Mouse (Mus musculus) heart, embryonic 14.5 days (tissue): ENCODE results near the gene Dync1h1. TPM values are rescaled to one million over a fixed set of nuclear protein-coding genes. Genes with fewer than 3 reads are reported as not detected.

Experiments
- ATAC-seq: fragments of 200-750 bp; cut with Nextera tagmentation; 2 replicates; pipeline ENCODE4 v1.8.0; 2017; ENCODE audit warnings: low read depth, moderate TSS enrichment; ENCODE audit not compliant: insufficient number of reproducible peaks, insufficient read depth, low FRiP score
- H3K27ac ChIP-seq, 2 experiments: fragments of 200-500 bp in 1 of 2; fragments of 300-500 bp in 1 of 2; sonication (generic) in 1 of 2; replicated peaks in 1 of 2; 2 replicates each; pipeline ENCODE4 v1.5.1; 2012 to 2014; ENCODE audit warnings: low read depth in 2 of 2, low read length in 2 of 2, control low read depth in 1 of 2, mild to moderate bottlenecking in 1 of 2, mixed read lengths in 1 of 2; ENCODE audit not compliant: control insufficient read depth in 1 of 2, insufficient read depth in 1 of 2
- H3K27me3 ChIP-seq: fragments of 300-500 bp; sonication (generic); 2 replicates; pipeline ENCODE4 v1.6.1; 2014; ENCODE audit warnings: mild to moderate bottlenecking, low read length, control low read depth; ENCODE audit not compliant: control insufficient read depth, insufficient read depth
- H3K36me3 ChIP-seq: fragments of 300-500 bp; sonication (generic); 2 replicates; pipeline ENCODE4 v1.6.1; 2014; ENCODE audit warnings: mild to moderate bottlenecking, control low read depth, low read length, mixed read lengths; ENCODE audit not compliant: control insufficient read depth, insufficient read depth
- H3K4me1 ChIP-seq, 2 experiments: fragments of 200-500 bp in 1 of 2; fragments of 300-500 bp in 1 of 2; sonication (generic) in 1 of 2; 2 replicates each; pipeline ENCODE4 v1.6.1; 2012 to 2014; ENCODE audit warnings: low read length in 2 of 2, control low read depth in 1 of 2, mixed read lengths in 1 of 2; ENCODE audit not compliant: control insufficient read depth in 2 of 2, insufficient read depth in 2 of 2
- H3K4me2 ChIP-seq: fragments of 300-500 bp; sonication (generic); 2 replicates; pipeline ENCODE4 v1.6.1; 2014; ENCODE audit warnings: mild to moderate bottlenecking, low read length
- H3K4me3 ChIP-seq, 2 experiments: fragments of 200-500 bp in 1 of 2; fragments of 300-500 bp in 1 of 2; sonication (generic) in 1 of 2; 2 replicates each; pipeline ENCODE4 v1.5.1; 2012 to 2014; ENCODE audit warnings: low read length in 2 of 2, mild to moderate bottlenecking in 2 of 2, control low read depth in 1 of 2, low read depth in 1 of 2, moderate library complexity in 1 of 2; ENCODE audit not compliant: control insufficient read depth in 1 of 2, insufficient read depth in 1 of 2
- H3K9ac ChIP-seq: fragments of 300-500 bp; sonication (generic); 2 replicates; pipeline ENCODE4 v1.6.1; 2014; ENCODE audit warnings: mild to moderate bottlenecking, low read length
- H3K9me3 ChIP-seq: fragments of 300-500 bp; sonication (generic); 2 replicates; pipeline ENCODE4 v1.6.1; 2016; ENCODE audit warnings: low read length, control low read depth; ENCODE audit not compliant: control insufficient read depth
- WGBS: fragments of 180-500 bp; shearing (Covaris S2); extraction: QIAGEN DNeasy Blood & Tissue Kit; methylation state at CpG from one replicate; pipeline ENCODE4 v1.1.7; 2014; 5-methylcytosine and 5-hydroxymethylcytosine counted together
- polyA plus RNA-seq: library from polyadenylated mRNA; unstranded; fragments of >200 nt; fragmentation: Nextera tagmentation; extraction: Ambion mirVana; gene quantifications from 2 replicates; pipeline ENCODE4 v1.2.1, GENCODE M21; 2014

Gene Dync1h1
- polyA plus RNA-seq, 1 experiment from 2014 or later: 55.4 TPM

DNA sequence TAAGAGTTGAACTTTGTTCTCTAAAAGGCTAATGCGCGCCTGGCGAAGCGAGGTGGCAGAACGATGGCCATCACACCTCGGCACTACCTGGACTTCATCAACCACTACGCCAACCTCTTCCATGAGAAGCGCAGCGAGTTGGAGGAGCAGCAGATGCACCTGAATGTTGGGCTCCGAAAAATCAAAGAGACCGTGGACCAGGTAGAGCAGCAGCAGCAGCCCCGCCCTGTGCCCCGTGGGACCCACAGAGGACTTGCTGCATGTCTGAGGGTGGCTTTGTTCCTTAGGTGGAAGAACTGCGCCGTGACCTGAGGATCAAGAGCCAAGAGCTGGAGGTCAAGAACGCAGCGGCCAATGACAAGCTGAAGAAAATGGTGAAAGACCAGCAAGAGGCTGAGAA lies 50.2 kb downstream of the Dync1h1 start:
- no peak for ATAC-seq
- no peaks in the 10 kb centered on the region for H3K9me3 ChIP-seq
- peaks cover 97% of the 10 kb centered on the region for H3K36me3 ChIP-seq
- H3K9ac ChIP-seq: no peak overlapping the region
- H3K27ac ChIP-seq: no peak overlapping the region
- 96% methylated on average over 17 of the region's 17 CpGs for WGBS
- H3K4me1 ChIP-seq: no peaks in the 10 kb centered on the region
- no peaks in the 10 kb centered on the region for H3K27me3 ChIP-seq
- no peak overlapping the region for H3K4me2 ChIP-seq
- H3K4me3 ChIP-seq: no peak overlapping the region

DNA sequence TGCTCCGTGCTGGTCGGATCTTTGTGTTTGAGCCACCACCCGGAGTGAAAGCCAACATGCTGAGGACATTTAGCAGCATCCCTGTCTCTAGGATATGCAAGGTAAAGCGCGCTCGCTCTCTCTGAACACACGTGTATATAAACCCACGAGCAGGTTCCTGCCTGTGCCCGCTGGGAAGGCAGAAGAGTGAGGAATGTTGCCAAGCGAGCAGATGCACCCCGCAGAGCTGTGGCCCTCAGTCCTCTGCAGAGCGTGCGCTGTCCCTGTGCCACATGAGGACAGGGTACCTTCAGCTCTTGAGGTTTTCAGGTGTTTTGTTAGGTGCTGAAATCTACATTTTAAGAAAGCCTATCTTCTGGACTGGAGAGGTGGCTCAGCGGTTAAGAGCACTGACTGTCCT lies 60.5 kb downstream of the Dync1h1 start:
- Histone ChIP-seq H3K27ac (no peak overlapping the region), H3K4me1 (no peaks in the 10 kb centered on the region), H3K4me2 (no peak overlapping the region), H3K4me3 (no peak overlapping the region), H3K36me3 (peaks cover 100% of the 10 kb centered on the region), H3K9me3 (no peaks in the 10 kb centered on the region), H3K9ac (no peak overlapping the region), H3K27me3 (no peaks in the 10 kb centered on the region)
- ATAC-seq: no peak
- WGBS: 94% methylated on average over 14 of the region's 14 CpGs

DNA sequence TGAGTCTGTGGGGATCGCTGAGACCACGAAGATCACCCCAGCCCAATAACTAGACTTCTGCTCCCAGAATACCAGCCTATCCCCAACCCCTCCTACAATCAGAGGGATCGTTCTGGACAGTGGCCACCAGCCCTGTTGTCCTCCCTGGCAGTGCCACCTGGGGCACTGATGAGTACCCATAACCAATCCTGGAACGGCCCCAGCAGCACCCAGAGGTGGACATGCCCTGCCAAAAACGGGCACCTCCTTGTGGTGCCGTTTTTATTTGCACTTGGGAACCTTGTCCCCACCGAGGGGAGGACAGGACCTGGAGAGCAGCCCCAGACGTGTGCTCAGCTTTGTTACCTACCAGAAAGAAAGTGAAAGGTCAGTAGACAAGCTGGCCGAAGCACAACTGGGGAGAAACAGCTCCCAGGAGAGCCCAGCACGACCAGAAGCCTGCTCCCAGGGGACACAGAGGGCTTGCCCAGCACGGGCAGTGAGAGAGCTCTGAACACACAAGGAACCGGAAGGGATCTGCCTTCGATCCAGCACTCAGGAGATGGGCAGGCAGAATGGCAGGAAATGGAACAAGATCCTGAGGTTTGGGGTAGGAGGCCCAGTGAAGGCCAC lies 66.3 kb downstream of the Dync1h1 start:
- Histone ChIP-seq H3K9ac (no peak overlapping the region), H3K27ac (no peak overlapping the region), H3K36me3 (peaks cover 82% of the 10 kb centered on the region), H3K4me1 (no peaks in the 10 kb centered on the region), H3K4me2 (no peak overlapping the region), H3K9me3 (no peaks in the 10 kb centered on the region), H3K27me3 (no peaks in the 10 kb centered on the region), H3K4me3 (no peak overlapping the region)
- 80% methylated on average over 13 of the region's 13 CpGs for WGBS
- ATAC-seq: no peak

DNA sequence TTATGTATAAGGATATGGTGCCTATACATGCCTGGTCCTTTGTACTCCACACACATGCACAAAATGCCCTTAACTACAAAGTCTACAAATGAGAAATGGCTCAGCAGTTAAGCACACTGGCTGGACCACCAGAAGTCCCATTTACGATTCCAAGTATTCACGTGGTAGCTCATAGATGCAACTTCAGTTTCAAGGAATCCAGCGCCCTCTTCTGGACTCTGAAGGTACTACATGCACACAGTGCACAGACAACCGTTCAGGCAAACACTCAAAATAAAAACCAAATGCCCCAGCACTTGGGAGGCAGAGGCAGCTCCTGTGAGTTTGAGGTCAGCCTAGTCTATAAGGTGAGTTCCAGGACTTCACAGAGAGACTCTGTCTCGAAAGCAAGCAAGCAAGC lies 73.0 kb downstream of the Dync1h1 start:
- no peak for ATAC-seq
- Histone ChIP-seq H3K4me1 (no peaks in the 10 kb centered on the region), H3K9ac (no peak overlapping the region), H3K36me3 (peaks cover 15% of the 10 kb centered on the region), H3K4me2 (no peak overlapping the region), H3K27ac (no peak overlapping the region), H3K9me3 (no peaks in the 10 kb centered on the region), H3K27me3 (no peaks in the 10 kb centered on the region), H3K4me3 (no peak overlapping the region)
- WGBS: 58% methylated on average over 5 of the region's 5 CpGs

DNA sequence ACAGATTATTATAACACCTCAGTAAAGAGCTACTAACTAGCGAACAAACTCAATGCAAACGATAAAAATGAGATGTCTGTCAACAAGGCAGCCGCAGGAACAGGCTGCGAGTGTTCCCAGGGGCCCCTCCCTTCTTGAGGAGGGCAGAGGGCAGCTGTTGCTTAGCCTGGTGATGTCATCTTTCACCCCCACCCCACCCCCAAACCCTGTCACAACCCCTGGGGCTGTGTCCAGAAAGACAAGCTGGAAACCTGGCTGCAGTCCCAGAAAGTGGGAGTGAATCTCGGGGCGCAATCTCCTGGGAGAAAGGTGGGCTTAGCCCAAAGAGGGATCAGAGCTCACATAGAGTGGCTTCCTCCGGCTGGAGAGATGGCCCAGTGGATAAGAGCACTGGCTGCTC lies 79.9 kb downstream of the Dync1h1 start:
- Histone ChIP-seq H3K4me3 (no peak overlapping the region), H3K4me2 (no peak overlapping the region), H3K9me3 (no peaks in the 10 kb centered on the region), H3K27me3 (no peaks in the 10 kb centered on the region), H3K9ac (no peak overlapping the region), H3K4me1 (peaks cover 0 to 4% of the 10 kb centered on the region in 2 experiments; a peak in 2 of 4 replicates), H3K27ac (no peak overlapping the region), H3K36me3 (no peaks in the 10 kb centered on the region)
- no peak for ATAC-seq
- 24% methylated on average over 7 of the region's 7 CpGs for WGBS

DNA sequence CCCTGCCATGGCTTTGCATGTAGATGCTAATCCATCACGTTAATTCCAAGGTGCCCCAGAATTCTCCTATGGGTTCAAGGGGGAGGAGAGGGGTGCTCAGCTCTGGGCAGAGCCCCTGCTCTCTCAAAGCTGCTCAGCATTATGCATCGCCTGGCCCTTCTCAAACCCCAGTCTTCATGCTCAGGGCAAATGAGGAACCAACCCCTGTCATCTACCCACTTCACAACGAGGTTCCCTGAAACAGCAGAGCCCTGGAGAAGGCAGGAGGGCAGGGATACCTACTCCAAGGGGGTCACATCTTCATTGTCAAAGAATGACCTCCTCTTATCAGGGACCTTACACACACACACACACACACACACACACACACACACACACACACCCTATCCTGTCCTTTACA lies 80.6 kb downstream of the Dync1h1 start:
- Histone ChIP-seq H3K9me3 (no peaks in the 10 kb centered on the region), H3K27me3 (no peaks in the 10 kb centered on the region), H3K36me3 (no peaks in the 10 kb centered on the region), H3K4me2 (no peak overlapping the region), H3K4me3 (no peak overlapping the region), H3K9ac (no peak overlapping the region), H3K4me1 (peaks cover 0 to 4% of the 10 kb centered on the region in 2 experiments; a peak in 2 of 4 replicates), H3K27ac (no peak overlapping the region)
- 55% methylated on average over 3 of the region's 3 CpGs for WGBS
- no peak for ATAC-seq

DNA sequence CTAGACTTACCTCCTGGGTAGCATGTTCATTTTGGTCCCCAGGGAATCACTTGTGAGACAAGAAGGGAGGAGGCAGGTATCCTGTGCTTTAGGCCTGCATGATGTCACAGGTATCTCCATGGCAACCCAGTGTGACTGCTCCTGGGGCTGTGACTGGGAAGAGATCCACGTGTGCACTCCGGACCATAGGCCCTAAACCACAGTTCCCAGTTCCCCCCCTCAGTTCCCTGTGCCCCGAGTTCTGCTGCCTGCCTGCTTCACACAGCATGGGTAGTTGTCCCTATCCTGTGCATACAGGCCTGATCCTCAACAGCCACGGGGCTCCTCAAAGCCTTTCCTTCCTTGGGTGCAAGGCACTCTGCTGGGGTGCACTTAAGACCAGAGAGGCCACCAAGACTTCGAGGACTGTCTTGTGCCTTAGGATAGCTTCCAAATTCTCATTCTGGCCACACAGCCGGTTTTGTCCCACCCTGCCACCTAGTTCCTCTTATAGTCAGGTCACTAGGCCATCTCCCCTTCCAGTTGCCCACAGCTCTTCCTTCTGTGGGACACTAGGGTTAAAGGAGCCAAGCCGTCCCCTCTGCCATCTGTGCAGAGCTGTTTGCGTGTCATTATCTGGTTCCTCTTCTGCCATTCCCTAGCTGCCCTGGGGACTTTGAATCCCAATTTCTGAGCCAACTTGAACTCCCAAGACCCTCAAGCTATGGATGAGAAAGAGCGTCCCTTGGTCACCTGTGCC lies 81.5 kb downstream of the Dync1h1 start, which contains the start of gene 1700001K19Rik:
TSS of gene 1700001K19Rik (minus strand) at position 59 of the 739 bp plus-strand sequence.
- Histone ChIP-seq H3K4me1 (peaks cover 2 to 11% of the 10 kb centered on the region in 2 experiments; a peak in 3 of 4 replicates), H3K27me3 (no peaks in the 10 kb centered on the region), H3K27ac (no peak within 1 kb of the TSS), H3K36me3 (no peaks in the 10 kb centered on the region), H3K4me3 (no peak within 1 kb of the TSS), H3K9ac (no peak within 1 kb of the TSS), H3K9me3 (no peaks in the 10 kb centered on the region), H3K4me2 (no peak within 1 kb of the TSS)
- WGBS: 75% methylated on average over 9 of the region's 9 CpGs
- ATAC-seq: no peak
